Mouse (Mus musculus) embryonic stem cell, embryonic (primary cell): Measurements from ENCODE around the gene Map3k14.

Source experiments
- CTCF ChIA-PET, 4 experiments: fragments of 300-600 bp in 2 of 4; fragments of 350-600 bp in 2 of 4; sonication (Branson Sonifier 250); formaldehyde crosslinking; loops; one replicate each; lab custom pipeline; 2022; ENCODE audit warnings: inconsistent platforms in 2 of 4; lab: Charles Lee
- POLR2A ChIA-PET, 4 experiments: fragments of 300-600 bp in 2 of 4; fragments of 350-600 bp in 2 of 4; sonication (Branson Sonifier 250); formaldehyde crosslinking; loops; one replicate each; lab custom pipeline; 2022; ENCODE audit warnings: antibody characterized with exemption in 4 of 4, inconsistent platforms in 1 of 4; lab: Charles Lee

Map3k14 gene

GRCm38 (mm10) chr11:103173771-103174344 is 93.4 kb downstream of the Map3k14 start:
- ChIA-PET POLR2A (interaction anchor here in 3 of 4 experiments (0.7 to 5.4 kb wide), 11 partner anchors 14 to 62 kb away, joined by 3 to 39 read pairs (median 13); partner anchors contain the start of genes Hexim1 (in 2 of the 3) and Hexim2 (in 1 of the 3)), CTCF (interaction anchor here in 2 of 4 experiments (0.5 to 2.6 kb wide), 9 partner anchors 10 to 475 kb away, joined by 3 to 15 read pairs (median 4); no protein-coding TSS in a partner anchor)

DNA sequence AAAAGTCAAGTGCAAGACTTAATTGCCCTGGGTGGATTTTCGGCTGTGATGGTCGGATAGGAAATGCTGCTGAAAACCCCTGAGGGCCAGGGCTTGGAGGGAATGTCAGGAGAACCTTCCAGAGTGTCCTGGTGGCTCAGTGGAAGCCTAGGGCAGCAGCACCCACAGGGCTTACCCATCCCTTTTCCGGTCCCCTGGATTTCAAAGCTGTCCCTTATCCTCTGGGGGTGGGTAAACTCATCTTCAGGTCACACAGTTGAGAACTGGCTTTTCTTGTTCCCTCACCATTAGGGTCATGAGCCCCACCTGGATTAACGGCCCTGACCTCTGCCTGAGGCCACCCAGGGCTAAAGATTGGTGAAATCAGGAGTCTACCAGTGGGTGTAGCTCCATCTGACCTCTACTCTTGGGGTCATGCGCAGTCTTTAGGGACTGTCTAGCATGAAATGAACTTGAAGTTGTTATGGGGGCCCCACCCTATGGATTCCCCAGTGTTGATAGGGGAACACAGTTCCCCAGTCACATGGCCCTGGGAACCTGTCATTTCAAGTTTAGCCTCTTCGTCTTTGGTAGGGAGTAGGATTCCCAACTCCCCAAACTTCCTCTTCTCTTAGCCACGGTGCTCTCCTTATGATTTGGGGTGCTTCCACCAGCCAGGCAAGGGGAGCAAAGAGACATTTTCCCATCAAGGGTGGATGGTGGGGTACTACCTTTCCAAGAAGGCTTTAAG is 94.1 kb downstream of the Map3k14 start:
- ChIA-PET POLR2A (interaction anchor here in 3 of 4 experiments (0.5 to 5.4 kb wide), 12 partner anchors 10 to 141 kb away, joined by 3 to 39 read pairs (median 6); partner anchors contain the start of genes Hexim1 (in 2 of the 3) and Hexim2 (in 1 of the 3)), CTCF (interaction anchor here in 2 of 4 experiments (0.5 to 2.6 kb wide), 6 partner anchors 12 to 475 kb away, joined by 3 to 15 read pairs (median 4); no protein-coding TSS in a partner anchor)

DNA sequence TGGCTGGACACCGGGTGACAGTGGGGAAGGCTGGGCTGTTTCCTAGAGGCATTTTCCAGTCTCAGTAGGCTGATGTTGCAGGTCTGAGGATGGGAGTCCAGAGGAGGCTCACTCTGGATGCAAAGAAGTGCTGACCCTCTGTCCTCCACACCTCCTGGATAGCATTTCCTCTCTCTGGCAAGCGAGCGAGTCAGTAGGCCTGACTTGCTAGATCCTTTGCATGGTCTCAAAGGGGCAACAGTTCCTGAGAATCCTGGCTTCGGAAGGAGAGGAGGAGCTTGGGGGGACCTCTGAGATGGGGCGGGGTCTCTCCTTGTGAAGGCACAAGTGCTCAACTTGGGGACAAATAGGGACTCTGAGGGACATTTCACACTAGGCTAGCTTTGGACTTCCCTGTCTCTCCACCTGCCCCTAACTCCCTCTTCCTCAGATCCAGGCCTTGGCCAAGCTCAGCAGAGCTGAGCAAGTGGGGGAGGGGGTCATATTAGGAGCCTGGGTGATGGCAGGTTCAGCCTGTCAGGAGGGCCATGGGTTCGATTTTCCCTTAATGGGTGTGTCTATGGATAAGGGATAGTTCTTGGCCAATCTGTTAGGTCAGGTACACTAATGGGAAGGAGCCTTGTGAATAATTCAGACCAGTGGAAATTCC is 94.8 kb downstream of the Map3k14 start:
- ChIA-PET POLR2A (interaction anchor here in 3 of 4 experiments (0.5 to 5.4 kb wide), 10 partner anchors 9 to 142 kb away, joined by 3 to 39 read pairs (median 3); partner anchors contain the start of gene Hexim1 (in 2 of the 3)), CTCF (interaction anchor here in 2 of 4 experiments (0.5 to 1.6 kb wide), 5 partner anchors 13 to 22 kb away, joined by 3 to 7 read pairs (median 4); no protein-coding TSS in a partner anchor)

DNA sequence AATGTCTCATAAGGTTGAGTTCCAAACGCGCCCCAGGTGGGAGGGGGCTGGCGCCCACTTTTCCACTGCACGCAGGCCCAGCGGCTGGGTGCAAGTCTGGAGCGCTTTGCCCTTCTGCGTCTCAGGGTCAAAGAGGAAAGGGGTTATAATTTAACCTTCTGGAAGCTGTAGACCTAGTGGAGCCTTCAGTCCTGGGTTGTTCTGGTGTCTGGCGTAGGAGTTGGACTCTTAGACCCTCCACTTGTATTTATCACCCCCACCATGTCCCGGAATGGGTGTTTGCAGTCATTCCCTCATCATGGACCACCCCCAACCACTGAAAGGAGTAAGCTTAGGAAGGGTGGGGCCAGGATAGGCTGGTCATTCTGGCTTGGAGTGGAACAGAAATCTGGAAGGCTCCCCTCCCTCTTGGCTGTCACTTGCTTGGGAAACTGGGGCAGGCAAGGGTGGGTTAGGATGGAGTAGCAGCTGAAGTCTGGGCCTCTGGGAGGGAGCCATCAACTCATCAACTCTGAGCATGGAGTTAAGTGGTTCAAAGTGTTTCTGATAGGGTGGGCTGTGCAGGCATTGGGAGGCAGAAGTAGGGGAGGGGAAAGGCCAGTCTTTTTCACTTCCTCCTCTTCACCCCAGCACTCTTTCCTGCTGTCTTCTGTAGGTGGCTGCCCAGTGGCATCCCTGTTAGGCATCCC is 95.4 kb downstream of the Map3k14 start:
- POLR2A ChIA-PET, result interaction anchor here in 3 of 4 experiments (0.6 to 5.4 kb wide), 14 partner anchors 8 to 243 kb away, joined by 3 to 39 read pairs (median 4); partner anchors contain the start of genes Hexim1 (in 2 of the 3), Acbd4 (in 1 of the 3), Hexim2 (in 1 of the 3) and Map3k14 (in 1 of the 3)
- CTCF ChIA-PET, result interaction anchor here in 3 of 4 experiments (0.5 to 3.8 kb wide), 11 partner anchors 10 to 160 kb away, joined by 3 to 43 read pairs (median 4); no protein-coding TSS in a partner anchor

DNA sequence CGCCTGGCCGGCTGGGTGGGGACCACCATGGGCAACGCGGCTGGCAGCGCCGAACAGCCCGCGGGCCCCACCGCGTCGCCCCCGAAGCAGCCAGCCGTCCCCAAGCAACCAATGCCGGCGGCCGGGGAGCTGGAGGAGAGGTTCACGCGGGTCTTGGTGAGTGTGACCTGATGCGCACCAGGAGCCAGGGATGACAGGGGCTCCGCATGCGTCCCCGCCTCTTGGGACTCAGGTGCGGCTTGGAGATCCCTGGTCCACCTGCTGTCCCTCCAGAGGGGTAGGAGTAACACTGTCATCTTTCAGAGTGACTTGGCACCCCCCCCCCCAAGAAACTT is 96.0 kb downstream of the Map3k14 start:
- ChIA-PET POLR2A (interaction anchor here in 3 of 4 experiments (0.6 to 4.0 kb wide), 9 partner anchors 14 to 243 kb away, joined by 3 to 19 read pairs (median 3); partner anchors contain the start of genes Hexim1 (in 2 of the 3), Acbd4 (in 1 of the 3), Hexim2 (in 1 of the 3) and Map3k14 (in 1 of the 3)), CTCF (interaction anchor here in 3 of 4 experiments (0.6 to 3.8 kb wide), 10 partner anchors 10 to 1580 kb away, joined by 3 to 43 read pairs (median 4); no protein-coding TSS in a partner anchor)

DNA sequence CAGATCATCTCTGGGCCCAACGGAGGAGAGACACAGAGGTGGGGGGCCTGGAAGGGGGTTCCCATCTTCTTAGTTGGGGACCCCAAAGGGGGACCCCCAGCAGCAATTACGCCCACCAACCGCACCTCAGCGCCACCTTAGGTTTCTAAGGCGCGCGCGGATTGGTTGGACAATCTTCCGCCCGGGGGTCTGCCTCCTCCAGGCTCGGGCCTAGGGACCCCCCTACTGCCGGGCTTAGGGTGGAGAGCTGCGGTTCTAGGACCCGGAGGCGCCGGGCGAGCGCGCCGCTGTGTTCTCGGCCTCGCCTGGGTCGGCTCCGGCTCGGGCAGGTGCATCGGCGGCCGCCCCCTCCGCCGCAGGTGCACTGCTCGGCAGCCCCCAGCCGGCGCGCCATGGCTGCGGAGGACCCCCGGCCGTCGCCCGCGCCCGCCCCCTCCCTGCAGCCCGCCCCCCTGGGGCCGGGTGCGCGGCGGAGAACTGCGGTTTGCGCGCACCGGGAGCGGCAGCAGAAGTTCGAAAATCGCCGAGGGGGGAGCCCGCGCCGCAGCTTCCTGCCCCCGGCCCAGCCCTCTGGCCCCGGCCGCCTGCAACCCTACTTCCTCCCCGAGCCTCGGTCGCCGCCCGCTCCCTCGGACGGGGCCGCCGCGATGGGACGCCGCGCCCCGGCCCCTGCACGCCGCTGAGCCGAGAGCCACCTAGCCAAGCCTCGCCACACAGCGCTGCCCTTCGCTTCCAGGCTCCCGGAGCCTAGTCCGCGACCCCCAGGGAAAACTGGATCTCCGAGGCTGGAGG is 96.6 kb downstream of the Map3k14 start, which contains the start of gene Fmnl1:
Gene Fmnl1, plus strand, starts transcription at position 614 of the 792 bp plus-strand sequence.
- ChIA-PET POLR2A (interaction anchor here (0.5 to 4.0 kb wide), 9 partner anchors 11 to 96 kb away, joined by 3 to 19 read pairs (median 3); partner anchors contain the start of genes Hexim1 (in 2 of the 4), Acbd4 (in 1 of the 4), Hexim2 (in 1 of the 4) and Map3k14 (in 1 of the 4)), CTCF (interaction anchor here in 3 of 4 experiments (0.7 to 3.8 kb wide), 7 partner anchors 9 to 1580 kb away, joined by 3 to 43 read pairs (median 5); no protein-coding TSS in a partner anchor)

DNA sequence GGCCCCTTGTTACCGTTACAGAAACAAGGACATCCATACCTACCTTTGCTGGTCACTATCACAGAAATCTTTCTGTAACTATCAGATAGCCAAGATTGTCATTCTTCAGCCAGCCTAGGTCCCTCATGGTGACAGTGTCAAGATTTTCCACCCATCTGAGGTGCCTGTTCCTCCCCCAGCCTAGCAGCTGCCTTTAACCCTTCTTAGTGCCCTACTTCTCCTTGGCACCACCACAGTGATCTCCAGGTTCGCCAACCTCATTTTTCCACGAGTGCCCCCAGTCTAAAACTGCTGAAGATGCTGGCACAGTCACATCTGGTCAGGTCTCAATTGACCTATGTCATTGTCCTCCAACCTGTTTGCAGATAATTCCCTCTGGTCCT is 97.2 kb downstream of the Map3k14 start:
- ChIA-PET CTCF (interaction anchor here in 1 of 4 experiments (2.8 to 3.8 kb wide), 2 partner anchors 155 to 162 kb away, joined by 41 to 43 read pairs; no protein-coding TSS in a partner anchor), POLR2A (interaction anchor here in 3 of 4 experiments (0.9 to 4.0 kb wide), 4 partner anchors 15 to 55 kb away, joined by 3 to 19 read pairs (median 8); partner anchors contain the start of gene Hexim1 (in 3 of the 3))
